Mouse (Mus musculus) embryo, embryonic 10 days (tissue): ENCODE measurements around the gene 4931409K22Rik.

Experiments used
- DNase-seq: peaks from one replicate; pipeline ENCODE4 v3.0.0-alpha.2; 2015; ENCODE audit warnings: low spot score

4931409K22Rik gene

DNA sequence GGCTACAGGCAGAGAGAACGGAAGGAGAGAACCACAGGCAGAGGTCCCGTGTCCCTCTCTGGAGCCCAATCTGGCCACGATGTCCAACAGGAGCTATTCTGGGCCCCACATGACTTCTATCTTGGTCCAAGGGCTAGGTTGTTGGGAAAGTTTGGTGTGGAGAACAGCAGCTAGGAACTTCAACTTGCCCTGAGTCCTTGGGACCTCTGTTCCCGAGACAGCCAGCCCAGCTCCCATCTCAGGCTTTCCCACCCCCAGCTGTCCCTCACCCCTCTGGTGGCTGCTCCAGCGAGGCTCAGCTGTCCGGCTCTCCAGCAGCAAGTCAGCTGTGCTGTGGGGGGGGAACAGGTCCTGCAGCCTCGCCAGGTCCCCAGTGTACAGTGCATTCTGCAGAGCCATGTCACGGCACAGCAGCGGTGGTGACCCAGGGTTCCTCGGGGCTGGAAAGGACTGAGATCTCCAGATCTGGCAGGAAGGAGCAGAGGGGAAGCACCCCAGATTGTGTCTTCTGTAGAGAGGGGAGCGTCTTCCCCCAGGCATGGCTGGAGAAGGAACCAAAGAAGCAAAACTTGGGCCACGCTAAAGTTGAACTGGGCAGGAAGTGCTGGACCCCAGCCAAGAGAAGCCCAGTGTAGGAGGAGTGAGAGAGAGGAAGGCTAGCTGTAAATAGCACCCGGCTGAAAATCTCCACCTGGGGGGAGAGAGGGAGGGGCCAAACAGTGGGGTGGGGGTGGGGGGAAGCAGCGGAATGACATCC lies 16.0 kb downstream of the 4931409K22Rik start, which contains the start of gene Asb10:
Gene Asb10 (minus strand): TSS at position 592 of the 757 bp plus-strand sequence.
- no peak for DNase-seq

DNA sequence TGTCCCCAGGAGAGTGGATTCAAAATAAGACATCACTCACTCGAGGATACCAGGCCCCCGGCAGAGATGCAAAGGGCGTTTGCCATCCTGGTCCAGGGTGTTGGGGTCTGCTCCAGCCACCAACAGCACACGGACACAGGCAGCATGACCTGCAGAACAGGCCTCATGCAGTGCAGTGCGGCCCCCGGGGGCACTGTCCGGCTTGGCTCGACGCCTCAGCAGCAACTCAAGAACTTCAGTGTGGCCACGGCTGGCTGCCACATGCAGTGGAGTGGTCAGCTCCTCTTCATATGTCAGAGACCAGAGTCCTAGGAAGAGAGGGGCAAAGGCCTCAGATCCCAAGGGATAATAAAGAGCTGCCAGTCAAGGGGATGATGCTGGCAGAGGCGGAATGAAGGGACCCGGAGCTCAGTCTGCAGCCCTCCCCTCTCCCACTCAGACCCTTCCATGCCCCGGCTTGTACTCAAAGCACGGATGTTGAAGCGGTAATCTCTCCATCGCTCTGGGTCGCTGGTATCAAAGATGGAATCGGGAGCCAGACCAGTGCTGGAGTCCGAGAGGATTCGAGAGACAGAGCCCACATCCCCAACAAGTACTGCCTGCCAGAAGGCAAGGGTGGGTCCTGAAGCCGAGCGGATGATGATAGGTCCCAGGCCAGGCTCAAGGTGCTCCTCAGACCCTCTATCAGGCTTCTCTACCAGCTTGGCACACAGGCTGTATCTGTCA lies 16.9 kb downstream of the 4931409K22Rik start:
- no peak for DNase-seq

- DNase-seq: no peak
Observed at GRCm38 (mm10) chr5:24537618-24538017, 19.0 kb downstream of the 4931409K22Rik start.

GRCm38 (mm10) chr5:24536511-24536910 lies 20.1 kb downstream of the 4931409K22Rik start:
- DNase-seq: no peak

GRCm38 (mm10) chr5:24535731-24536130 lies 20.9 kb downstream of the 4931409K22Rik start:
- DNase-seq: no peak

- no peak for DNase-seq
Observed at GRCm38 (mm10) chr5:24534292-24534691, 22.3 kb downstream of the 4931409K22Rik start.

DNA sequence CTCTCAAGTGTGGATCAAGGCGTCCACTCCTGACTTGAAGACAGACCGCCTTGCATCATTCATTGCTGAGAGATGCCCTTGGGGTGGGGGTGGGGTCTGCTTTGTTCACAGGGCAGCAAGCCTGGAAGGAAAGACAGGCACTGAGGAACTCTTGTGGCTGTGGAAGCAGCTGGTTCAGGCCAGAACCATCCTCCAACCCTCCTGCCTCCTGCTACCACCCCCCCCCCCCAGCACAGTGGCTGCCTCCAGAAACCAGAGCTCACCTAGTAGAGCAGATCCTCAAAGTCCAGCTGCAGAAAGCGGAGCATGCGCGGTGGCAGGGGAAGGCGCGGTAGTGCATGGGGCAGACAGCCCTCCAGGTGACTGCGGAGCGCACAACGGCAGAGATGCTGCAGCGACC lies 23.2 kb downstream of the 4931409K22Rik start:
- no peak for DNase-seq

GRCm38 (mm10) chr5:24530042-24530689 lies 26.4 kb downstream of the 4931409K22Rik start:
- DNase-seq: peak; percentile 93

DNA sequence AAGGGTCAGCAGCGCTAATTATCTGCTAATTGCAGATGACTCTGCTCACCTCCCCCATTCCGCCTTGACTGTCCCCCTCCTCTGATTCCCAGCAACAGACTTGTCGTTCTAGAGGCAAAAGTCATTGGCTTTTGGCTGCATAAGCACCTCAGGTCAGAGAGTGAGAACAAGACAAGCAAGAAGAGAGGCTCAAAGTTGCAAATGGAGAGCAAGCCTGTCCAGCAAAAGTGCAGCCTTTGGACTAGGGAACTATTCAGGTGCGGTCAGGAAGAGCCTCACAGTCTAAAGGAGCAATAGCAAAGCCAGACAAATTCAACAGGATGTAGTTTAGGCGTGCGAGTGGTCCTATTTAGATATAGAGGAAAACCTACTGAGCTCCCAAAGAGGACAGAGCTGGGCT lies 28.8 kb downstream of the 4931409K22Rik start:
- DNase-seq: no peak

- DNase-seq: peak; percentile 70
Observed at GRCm38 (mm10) chr5:24526889-24527230, 29.7 kb downstream of the 4931409K22Rik start, which contains the start of gene Gbx1. Gene Gbx1, minus strand, starts transcription at chr5:24527202.

GRCm38 (mm10) chr5:24526190-24526888 lies 30.3 kb downstream of the 4931409K22Rik start:
- DNase-seq: peak; percentile 30

GRCm38 (mm10) chr5:24525360-24526189 lies 31.0 kb downstream of the 4931409K22Rik start:
- DNase-seq: no peak

GRCm38 (mm10) chr5:24524522-24524921 lies 32.1 kb downstream of the 4931409K22Rik start:
- DNase-seq: no peak

DNA sequence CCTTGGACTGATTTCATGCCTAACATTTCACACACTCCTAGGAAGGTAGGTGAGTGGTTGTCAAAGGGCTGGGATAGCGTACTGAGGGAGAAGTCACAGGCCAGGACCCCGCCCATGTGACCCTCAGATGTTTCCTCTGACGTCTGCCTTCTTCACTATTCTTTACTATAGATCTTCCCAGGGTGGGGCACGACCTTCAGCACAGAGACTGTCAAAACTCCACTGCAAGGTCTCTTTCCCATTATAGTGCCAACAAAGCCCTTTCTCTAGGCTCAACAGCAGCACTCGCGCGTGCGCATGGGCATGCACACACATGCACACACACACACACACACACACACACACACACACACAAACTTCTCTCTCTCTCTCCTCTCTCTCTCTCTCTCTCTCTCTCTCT lies 32.8 kb downstream of the 4931409K22Rik start:
- DNase-seq: peak; percentile 44

DNA sequence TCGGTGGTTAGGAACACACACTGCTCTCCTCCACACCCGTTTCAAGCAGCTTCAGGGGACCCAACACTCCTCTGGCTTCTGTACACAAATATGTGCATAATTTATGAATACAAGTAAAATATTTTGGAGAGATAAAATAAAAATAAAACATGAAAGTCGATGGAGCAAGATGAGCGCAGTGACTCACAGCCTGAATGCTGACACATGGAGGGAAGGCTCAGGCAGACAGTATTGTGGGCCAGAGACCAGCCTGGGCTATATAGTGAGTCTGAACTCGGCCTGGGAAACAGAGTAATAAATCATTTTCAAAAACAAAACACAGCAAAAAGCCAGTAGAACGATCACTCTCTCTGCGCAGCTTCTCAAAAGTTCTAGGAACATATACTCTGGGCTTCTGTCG lies 35.2 kb downstream of the 4931409K22Rik start:
- no peak for DNase-seq

- DNase-seq: no peak
Observed at GRCm38 (mm10) chr5:24512271-24512670, 44.3 kb downstream of the 4931409K22Rik start.

DNA sequence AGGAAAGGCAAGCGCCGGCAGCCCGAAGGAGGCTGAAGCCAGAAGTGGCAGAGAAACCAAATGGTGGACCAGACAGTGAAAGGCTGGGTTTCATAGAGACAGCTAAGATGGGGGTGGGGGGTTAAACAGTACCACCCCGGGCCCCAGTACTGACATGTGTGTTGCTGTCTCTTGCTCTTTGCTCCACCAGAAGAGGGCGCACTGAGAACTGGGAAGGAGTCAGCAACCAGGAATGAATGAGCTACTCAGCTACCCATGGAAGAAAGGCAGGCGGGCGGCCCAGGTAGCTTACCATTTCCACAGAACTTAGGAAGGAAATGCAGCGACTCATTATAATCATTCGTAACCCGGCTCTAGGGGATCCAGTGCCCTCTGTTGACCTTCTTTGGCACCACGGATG lies 46.0 kb downstream of the 4931409K22Rik start:
- DNase-seq: no peak

GRCm38 (mm10) chr5:24508406-24508805 lies 48.2 kb downstream of the 4931409K22Rik start:
- no peak for DNase-seq

DNA sequence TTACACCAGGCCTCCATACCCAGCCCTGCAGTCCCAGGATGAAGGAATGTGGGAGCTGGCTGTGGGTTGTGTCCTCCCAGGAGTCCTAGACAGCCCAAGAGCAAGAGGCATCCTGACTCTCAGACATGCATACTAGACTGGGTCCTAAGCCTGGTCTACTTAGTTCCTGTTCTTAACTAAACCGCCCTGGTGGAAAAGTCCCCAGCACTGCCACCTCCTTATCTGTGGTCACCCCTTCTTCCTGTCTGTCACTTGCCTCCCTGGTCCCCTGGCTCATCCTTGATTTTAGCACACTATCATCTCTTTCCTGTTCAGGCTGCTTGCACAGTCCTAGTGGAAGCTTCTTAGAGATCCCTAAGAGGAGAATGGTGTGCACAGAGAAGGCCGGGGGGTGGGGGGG lies 51.1 kb downstream of the 4931409K22Rik start:
- DNase-seq: no peak

- no peak for DNase-seq
Observed at GRCm38 (mm10) chr5:24502786-24503185, 53.8 kb downstream of the 4931409K22Rik start.

DNA sequence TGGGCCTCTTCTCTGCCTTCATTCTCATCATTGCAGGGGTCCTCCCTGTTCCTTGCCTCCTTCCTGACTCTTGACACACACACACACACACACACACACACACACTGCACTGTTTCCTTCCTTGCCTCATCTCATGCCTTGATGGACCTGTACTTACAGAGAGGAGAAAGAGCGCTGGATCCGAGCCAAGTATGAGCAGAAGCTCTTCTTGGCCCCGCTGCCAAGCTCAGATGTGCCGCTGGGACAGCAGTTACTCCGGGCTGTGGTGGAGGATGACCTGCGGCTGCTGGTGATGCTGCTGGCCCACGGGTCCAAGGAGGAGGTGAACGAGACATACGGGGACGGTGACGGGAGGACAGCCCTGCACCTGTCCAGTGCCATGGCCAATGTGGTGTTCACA lies 55.8 kb downstream of the 4931409K22Rik start:
- no peak for DNase-seq
